Mouse (Mus musculus) hindbrain, embryonic 10.5 days (tissue): ENCODE results near the gene Ano5. TPM values are rescaled to one million over a fixed set of nuclear protein-coding genes. Genes with fewer than 3 reads are reported as not detected.
A peak's percentile ranks its signal among the peaks of the same experiment; 100 is the strongest.

Source experiments
- DNase-seq: peaks from one replicate; pipeline ENCODE4 v3.0.0-alpha.2; 2017; ENCODE audit warnings: low spot score
- H3K27ac ChIP-seq: fragments of 300-500 bp; sonication (generic); 2 replicates; pipeline ENCODE4 v1.5.1; 2016; ENCODE audit warnings: mild to moderate bottlenecking, moderate library complexity
- H3K27me3 ChIP-seq: fragments of 300-500 bp; sonication (generic); 2 replicates; pipeline ENCODE4 v1.6.1; 2016; ENCODE audit warnings: mild to moderate bottlenecking; ENCODE audit not compliant: poor library complexity, insufficient read depth, severe bottlenecking
- H3K36me3 ChIP-seq: fragments of 300-500 bp; sonication (generic); 2 replicates; pipeline ENCODE4 v1.6.1; 2016; ENCODE audit warnings: mild to moderate bottlenecking, moderate library complexity
- H3K4me1 ChIP-seq: fragments of 300-500 bp; sonication (generic); replicated peaks from 2 replicates; pipeline ENCODE4 v1.6.1; 2016; ENCODE audit warnings: mild to moderate bottlenecking
- H3K4me3 ChIP-seq: fragments of 300-500 bp; sonication (generic); 2 replicates; pipeline ENCODE4 v1.5.1; 2016; ENCODE audit warnings: mild to moderate bottlenecking, moderate library complexity
- H3K9me3 ChIP-seq: fragments of 300-500 bp; sonication (generic); 2 replicates; pipeline ENCODE4 v1.6.1; 2016; ENCODE audit warnings: mild to moderate bottlenecking, moderate library complexity
- WGBS: fragments of 180-500 bp; shearing (Covaris S2); methylation state at CpG from one replicate; pipeline ENCODE4 v1.1.7; 2016; 5-methylcytosine and 5-hydroxymethylcytosine counted together
- polyA plus RNA-seq: library from polyadenylated mRNA; unstranded; fragments of >200 nt; fragmentation: Nextera tagmentation; extraction: Ambion mirVana; gene quantifications from 2 replicates; pipeline ENCODE4 v1.2.1, GENCODE M21; 2016

Ano5 gene
- polyA plus RNA-seq, 1 experiment from 2014 or later = 0.18 TPM

DNA sequence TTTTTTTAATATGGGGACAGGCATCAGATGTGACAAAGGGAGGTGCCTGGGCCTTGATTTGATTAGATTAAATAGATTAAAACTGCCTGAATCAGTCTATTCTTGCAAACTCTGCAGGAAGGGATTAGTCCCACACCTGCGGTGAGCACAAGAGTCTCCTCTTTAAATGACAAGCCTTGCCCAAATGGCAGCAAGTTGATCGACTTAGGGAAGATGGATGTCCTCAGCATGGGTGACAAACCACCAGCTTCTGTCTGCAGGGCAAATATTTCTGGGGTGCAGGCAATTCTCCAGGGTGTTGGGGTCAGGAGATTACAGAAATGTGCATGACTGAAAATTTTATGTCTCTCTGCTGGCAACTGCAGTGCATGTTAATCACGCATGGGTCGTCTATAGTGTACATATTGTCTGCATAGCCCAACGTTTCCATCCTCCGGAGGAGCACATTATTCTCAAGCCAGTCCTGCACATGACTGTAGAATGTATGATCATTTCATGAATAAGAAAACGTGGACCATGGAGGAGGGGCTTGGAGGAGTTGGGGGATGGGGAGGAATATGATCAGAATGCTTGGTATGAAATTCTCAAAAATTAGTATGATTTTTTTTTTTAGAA lies 122.5 kb downstream of the Ano5 start:
- WGBS = 6% methylated on average over 7 of the region's 7 CpGs
- Histone ChIP-seq H3K4me1 (peaks cover 8% of the 10 kb centered on the region; the same call in 1 of the 2 replicates), H3K4me3 (no peak overlapping the region), H3K27me3 (peaks cover 44% of the 10 kb centered on the region), H3K36me3 (no peaks in the 10 kb centered on the region), H3K27ac (no peak overlapping the region), H3K9me3 (no peaks in the 10 kb centered on the region)
- DNase-seq = peak; percentile 8

Other genes starting within 250 kb of the Ano5 start
- gene Slc17a6, start 111.0 kb downstream of the Ano5 start, polyA plus RNA-seq = 6.4 and 16.1 TPM in 2 replicates